Mouse (Mus musculus): ENCODE results near the gene Dlst. TPM values are rescaled to one million over a fixed set of nuclear protein-coding genes. Genes with fewer than 3 reads are reported as not detected.

The Dlst gene
- polyA plus RNA-seq, 1 experiment from 2014 or later: 123 TPM

GRCm38 (mm10) chr12:85164996-85165395, 54.4 kb downstream of the Dlst start:
- H3K4me1 ChIP-seq: peaks cover 9% of the 10 kb centered on the region
- H3K27ac ChIP-seq: no peak overlapping the region
- no peak overlapping the region for H3K4me3 ChIP-seq
- no peaks in the 10 kb centered on the region for H3K9me3 ChIP-seq (replicated peaks)
- no peak for DNase-seq (ENCODE audit: low spot score)
- peaks cover 9% of the 10 kb centered on the region; the same call in 1 of the 2 replicates for H3K36me3 ChIP-seq
- 87% methylated on average over 5 of the region's 5 CpGs for WGBS
- peaks cover 2% of the 10 kb centered on the region for H3K27me3 ChIP-seq (ENCODE audit: low read depth, poor library complexity, severe bottlenecking)

- H3K27me3 ChIP-seq (ENCODE audit: low read depth, poor library complexity, severe bottlenecking): peaks cover 17% of the 10 kb centered on the region
- 89% methylated on average over 9 of the region's 9 CpGs for WGBS
- peaks cover 12% of the 10 kb centered on the region; the same call in 1 of the 2 replicates for H3K36me3 ChIP-seq
- no peak for DNase-seq (ENCODE audit: low spot score)
- no peak overlapping the region for H3K4me3 ChIP-seq
- no peak overlapping the region for H3K27ac ChIP-seq
- H3K4me1 ChIP-seq: peaks cover 13% of the 10 kb centered on the region
- no peaks in the 10 kb centered on the region for H3K9me3 ChIP-seq (replicated peaks)
Measured at GRCm38 (mm10) chr12:85166631-85167030, 56.0 kb downstream of the Dlst start.

GRCm38 (mm10) chr12:85169117-85169858, 58.7 kb downstream of the Dlst start:
- peaks cover 12% of the 10 kb centered on the region; the same call in 1 of the 2 replicates for H3K36me3 ChIP-seq
- peak overlapping the region; percentile 22 for H3K4me3 ChIP-seq
- peak overlapping the region; percentile 37 for H3K27ac ChIP-seq
- 30% methylated on average over 27 of the region's 27 CpGs for WGBS
- peak; percentile 94 for DNase-seq (ENCODE audit: low spot score)
- H3K9me3 ChIP-seq (replicated peaks): no peaks in the 10 kb centered on the region
- peaks cover 31% of the 10 kb centered on the region for H3K4me1 ChIP-seq
- H3K27me3 ChIP-seq (ENCODE audit: low read depth, poor library complexity, severe bottlenecking): peaks cover 40% of the 10 kb centered on the region

GRCm38 (mm10) chr12:85169877-85170276, 59.2 kb downstream of the Dlst start:
- Histone ChIP-seq H3K4me1 (peaks cover 35% of the 10 kb centered on the region), H3K27me3 (ENCODE audit: low read depth, poor library complexity, severe bottlenecking) (peaks cover 46% of the 10 kb centered on the region), H3K9me3 (replicated peaks) (no peaks in the 10 kb centered on the region), H3K4me3 (no peak overlapping the region), H3K36me3 (peaks cover 12% of the 10 kb centered on the region; the same call in 1 of the 2 replicates), H3K27ac (peak overlapping the region; percentile 37)
- WGBS: 51% methylated on average over 3 of the region's 3 CpGs
- no peak for DNase-seq (ENCODE audit: low spot score)

GRCm38 (mm10) chr12:85170284-85170947, 59.8 kb downstream of the Dlst start:
- H3K27ac ChIP-seq: peak overlapping the region; percentile 37; the same call in 1 of the 2 replicates

GRCm38 (mm10) chr12:85170948-85171307, 60.3 kb downstream of the Dlst start:
- H3K4me3 ChIP-seq: no peak overlapping the region
- H3K27me3 ChIP-seq (ENCODE audit: low read depth, poor library complexity, severe bottlenecking): peaks cover 55% of the 10 kb centered on the region
- no peaks in the 10 kb centered on the region for H3K9me3 ChIP-seq (replicated peaks)
- H3K27ac ChIP-seq: no peak overlapping the region
- WGBS: 88% methylated on average over 3 of the region's 3 CpGs
- peaks cover 45% of the 10 kb centered on the region for H3K4me1 ChIP-seq
- DNase-seq (ENCODE audit: low spot score): no peak
- peaks cover 12% of the 10 kb centered on the region; the same call in 1 of the 2 replicates for H3K36me3 ChIP-seq

More at GRCm38 (mm10) chr12:85170284-85170947, 59.8 kb downstream of the Dlst start:
- Histone ChIP-seq H3K4me3 (no peak overlapping the region), H3K27me3 (ENCODE audit: low read depth, poor library complexity, severe bottlenecking) (peaks cover 49% of the 10 kb centered on the region), H3K36me3 (peaks cover 12% of the 10 kb centered on the region; the same call in 1 of the 2 replicates), H3K4me1 (peaks cover 40% of the 10 kb centered on the region), H3K9me3 (replicated peaks) (no peaks in the 10 kb centered on the region)
- WGBS: 88% methylated on average over 11 of the region's 11 CpGs
- no peak for DNase-seq (ENCODE audit: low spot score)

GRCm38 (mm10) chr12:85174016-85174415, 63.4 kb downstream of the Dlst start:
- peaks cover 70% of the 10 kb centered on the region for H3K4me1 ChIP-seq
- no peak overlapping the region for H3K27ac ChIP-seq
- H3K9me3 ChIP-seq (replicated peaks): no peaks in the 10 kb centered on the region
- peaks cover 84% of the 10 kb centered on the region for H3K27me3 ChIP-seq (ENCODE audit: low read depth, poor library complexity, severe bottlenecking)
- H3K36me3 ChIP-seq: peaks cover 3% of the 10 kb centered on the region; the same call in 1 of the 2 replicates
- no peak for DNase-seq (ENCODE audit: low spot score)
- no peak overlapping the region for H3K4me3 ChIP-seq
- 72% methylated on average over 7 of the region's 7 CpGs for WGBS

GRCm38 (mm10) chr12:85175087-85175675, 64.5 kb downstream of the Dlst start:
- DNase-seq (ENCODE audit: low spot score): peak; percentile 53
- Histone ChIP-seq H3K36me3 (peaks cover 1% of the 10 kb centered on the region; the same call in 1 of the 2 replicates), H3K9me3 (replicated peaks) (no peaks in the 10 kb centered on the region), H3K4me3 (peak overlapping the region; percentile 47), H3K27me3 (ENCODE audit: low read depth, poor library complexity, severe bottlenecking) (peaks cover 91% of the 10 kb centered on the region), H3K4me1 (peaks cover 59% of the 10 kb centered on the region), H3K27ac (peak overlapping the region; percentile 82)
- WGBS: 23% methylated on average over 16 of the region's 16 CpGs

GRCm38 (mm10) chr12:85175926-85176845, 65.6 kb downstream of the Dlst start:
- peak overlapping the region; percentile 47 for H3K4me3 ChIP-seq
- H3K36me3 ChIP-seq: no peaks in the 10 kb centered on the region
- peaks cover 91% of the 10 kb centered on the region for H3K27me3 ChIP-seq (ENCODE audit: low read depth, poor library complexity, severe bottlenecking)
- peak overlapping the region; percentile 82 for H3K27ac ChIP-seq
- peak; percentile 82 for DNase-seq (ENCODE audit: low spot score)
- whole genome bisulfite sequencing: 7% methylated on average over 11 of the region's 11 CpGs
- no peaks in the 10 kb centered on the region for H3K9me3 ChIP-seq (replicated peaks)
- peaks cover 56% of the 10 kb centered on the region for H3K4me1 ChIP-seq

- Histone ChIP-seq H3K27me3 (ENCODE audit: low read depth, poor library complexity, severe bottlenecking) (peaks cover 93% of the 10 kb centered on the region), H3K27ac (peak overlapping the region; percentile 82), H3K36me3 (no peaks in the 10 kb centered on the region), H3K4me1 (peaks cover 63% of the 10 kb centered on the region), H3K4me3 (peak overlapping the region; percentile 47), H3K9me3 (replicated peaks) (no peaks in the 10 kb centered on the region)
- DNase-seq (ENCODE audit: low spot score): peak; percentile 68
- WGBS: 3% methylated on average over 32 of the region's 32 CpGs
Measured at GRCm38 (mm10) chr12:85176846-85177523, 66.4 kb downstream of the Dlst start.

- no peaks in the 10 kb centered on the region for H3K9me3 ChIP-seq (replicated peaks)
- DNase-seq (ENCODE audit: low spot score): no peak
- H3K27ac ChIP-seq: peak within 1 kb of the TSS; percentile 82
- no peaks in the 10 kb centered on the region for H3K36me3 ChIP-seq
- peak within 1 kb of the TSS; percentile 47 for H3K4me3 ChIP-seq
- H3K27me3 ChIP-seq (ENCODE audit: low read depth, poor library complexity, severe bottlenecking): peaks cover 93% of the 10 kb centered on the region
- H3K4me1 ChIP-seq: peaks cover 66% of the 10 kb centered on the region
- 78% methylated on average over 10 of the region's 10 CpGs for WGBS
Measured at GRCm38 (mm10) chr12:85177740-85178239, 67.2 kb downstream of the Dlst start, which contains the start of gene Pgf. Gene Pgf, minus strand, starts transcription at chr12:85177790.

Measured in limb, embryonic 10.5 days (tissue).